Mouse (Mus musculus): ENCODE results near the gene Lrfn2. TPM values are rescaled to one million over a fixed set of nuclear protein-coding genes. Genes with fewer than 3 reads are reported as not detected.

Gene Lrfn2
- polyA plus RNA-seq, 1 experiment from 2014 or later: not detected

DNA sequence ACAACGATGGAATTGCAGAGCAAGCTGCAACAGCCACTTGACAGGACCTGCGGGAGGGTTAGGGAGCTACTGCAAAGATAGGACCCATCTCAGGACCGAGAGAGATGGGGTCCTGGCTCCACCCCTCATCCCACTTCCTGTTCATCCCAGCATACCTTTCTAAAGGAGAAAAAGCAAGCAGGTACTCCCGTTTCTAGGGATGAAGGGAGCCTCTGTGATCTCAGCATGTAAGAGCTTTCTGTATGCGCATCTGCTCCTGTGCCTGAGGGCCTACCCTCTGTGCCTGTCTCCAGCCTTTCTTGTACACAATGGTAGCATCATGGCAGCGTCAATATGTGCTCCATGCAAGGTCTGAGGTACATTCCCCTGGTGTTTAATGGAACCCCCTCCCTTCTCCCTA lies 102.9 kb downstream of the Lrfn2 start:
- Histone ChIP-seq H3K4me3 (no peak overlapping the region), H3K9me3 (replicated peaks) (0 out of 2 replicates have a peak, but pooled peaks cover 2% of the 10 kb centered on the region), H3K27me3 (replicated peaks) (peaks cover 65% of the 10 kb centered on the region), H3K4me2 (no peak overlapping the region), H3K4me1 (replicated peaks) (peaks cover 3% of the 10 kb centered on the region; the same call in 1 of the 2 replicates), H3K36me3 (no peaks in the 10 kb centered on the region), H3K9ac (no peak overlapping the region), H3K27ac (ENCODE audit: poor library complexity, severe bottlenecking) (no peak overlapping the region)
- 57% methylated on average over 6 of the region's 6 CpGs for WGBS
- ATAC-seq (ENCODE audit: insufficient number of reproducible peaks, low FRiP score): no peak

DNA sequence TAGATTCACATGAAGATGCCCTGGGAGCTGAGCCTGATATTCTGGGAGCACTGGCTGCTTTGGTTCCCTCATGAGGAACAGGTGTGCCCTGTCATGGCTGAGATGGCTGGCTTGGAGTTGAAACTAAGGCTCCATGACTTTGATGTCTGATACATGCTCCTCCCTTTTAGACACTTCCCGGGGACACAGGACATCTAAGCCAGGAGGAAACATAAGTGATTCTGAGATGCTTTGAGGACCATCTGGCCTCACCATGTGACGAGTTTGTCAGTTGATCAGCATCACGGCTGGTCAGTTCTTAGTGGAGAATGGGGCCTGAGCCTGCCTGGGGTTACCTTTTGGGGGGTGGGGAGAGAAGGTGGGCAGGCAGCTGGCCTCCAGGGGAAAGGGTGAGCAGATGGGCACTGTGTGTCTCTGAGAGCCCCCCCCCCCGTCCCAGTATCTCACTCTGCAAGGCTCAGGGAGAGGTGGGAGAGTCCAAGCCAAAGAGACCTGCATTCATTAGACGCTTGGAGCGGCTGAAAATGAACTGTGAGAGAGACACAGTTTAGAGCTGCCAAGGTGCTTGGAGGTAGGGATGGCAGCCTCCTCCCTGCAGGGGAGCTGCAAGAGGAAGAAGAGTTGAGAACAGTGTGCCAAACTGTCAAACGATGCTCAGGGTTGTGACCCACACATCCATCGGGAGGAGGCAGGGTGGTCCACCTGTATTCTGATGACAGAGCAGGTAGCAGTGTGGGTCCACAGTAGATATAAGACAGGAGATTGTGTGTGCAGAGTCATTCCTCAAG lies 105.2 kb downstream of the Lrfn2 start:
- H3K9me3 ChIP-seq (replicated peaks): 0 out of 2 replicates have a peak, but pooled peaks cover 2% of the 10 kb centered on the region
- peaks cover 50% of the 10 kb centered on the region for H3K27me3 ChIP-seq (replicated peaks)
- H3K4me1 ChIP-seq (replicated peaks): no peaks in the 10 kb centered on the region
- no peak overlapping the region for H3K9ac ChIP-seq
- H3K4me2 ChIP-seq: no peak overlapping the region
- no peaks in the 10 kb centered on the region for H3K36me3 ChIP-seq
- H3K27ac ChIP-seq (ENCODE audit: poor library complexity, severe bottlenecking): no peak overlapping the region
- no peak overlapping the region for H3K4me3 ChIP-seq
- ATAC-seq (ENCODE audit: insufficient number of reproducible peaks, low FRiP score): no peak
- 67% methylated on average over 8 of the region's 8 CpGs for WGBS

DNA sequence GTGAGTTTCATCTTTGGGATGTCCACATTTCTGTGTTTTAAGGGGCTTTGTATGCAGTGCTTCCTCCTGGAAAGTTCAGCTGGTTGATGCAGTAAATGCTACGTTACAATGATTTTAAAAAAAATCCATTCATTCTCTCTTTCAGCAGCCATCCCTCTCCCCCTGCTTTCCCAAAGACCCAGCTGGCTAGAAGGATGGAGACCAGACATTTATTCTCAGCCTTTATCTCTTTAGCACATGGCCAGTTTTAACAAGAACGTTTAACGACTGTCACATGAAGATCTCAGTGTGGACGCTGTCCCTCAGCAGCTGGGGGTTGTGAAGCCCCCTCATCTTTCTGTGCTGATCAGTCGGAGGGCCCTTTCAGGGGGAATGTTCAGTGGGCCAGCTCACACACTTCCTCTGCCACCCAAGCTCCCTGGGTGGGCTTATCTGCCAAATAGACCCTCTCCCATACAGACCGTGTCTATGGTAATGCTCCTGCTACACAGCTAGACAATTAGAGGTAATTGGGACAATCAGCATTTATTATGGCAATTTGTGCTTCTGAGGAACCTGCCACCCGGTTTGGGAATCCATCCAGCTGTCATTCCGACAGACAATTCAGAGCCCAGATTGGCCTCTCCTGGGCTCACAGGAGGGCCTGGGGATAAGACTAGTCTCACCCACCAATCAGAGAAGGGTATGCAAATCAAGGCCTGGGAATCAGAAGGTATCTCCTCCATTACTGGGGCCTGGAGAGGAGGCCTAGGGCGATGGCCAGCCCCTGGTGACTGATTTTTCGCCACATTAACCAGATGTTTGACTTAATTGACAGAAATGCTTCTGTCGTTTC lies 111.8 kb downstream of the Lrfn2 start:
- Histone ChIP-seq H3K27ac (ENCODE audit: poor library complexity, severe bottlenecking) (no peak overlapping the region), H3K4me1 (replicated peaks) (no peaks in the 10 kb centered on the region), H3K36me3 (no peaks in the 10 kb centered on the region), H3K9me3 (replicated peaks) (0 out of 2 replicates have a peak, but pooled peaks cover 2% of the 10 kb centered on the region), H3K9ac (no peak overlapping the region), H3K4me2 (no peak overlapping the region), H3K27me3 (replicated peaks) (peaks cover 56% of the 10 kb centered on the region), H3K4me3 (no peak overlapping the region)
- no peak for ATAC-seq (ENCODE audit: insufficient number of reproducible peaks, low FRiP score)
- WGBS: 19% methylated on average over 11 of the region's 11 CpGs

DNA sequence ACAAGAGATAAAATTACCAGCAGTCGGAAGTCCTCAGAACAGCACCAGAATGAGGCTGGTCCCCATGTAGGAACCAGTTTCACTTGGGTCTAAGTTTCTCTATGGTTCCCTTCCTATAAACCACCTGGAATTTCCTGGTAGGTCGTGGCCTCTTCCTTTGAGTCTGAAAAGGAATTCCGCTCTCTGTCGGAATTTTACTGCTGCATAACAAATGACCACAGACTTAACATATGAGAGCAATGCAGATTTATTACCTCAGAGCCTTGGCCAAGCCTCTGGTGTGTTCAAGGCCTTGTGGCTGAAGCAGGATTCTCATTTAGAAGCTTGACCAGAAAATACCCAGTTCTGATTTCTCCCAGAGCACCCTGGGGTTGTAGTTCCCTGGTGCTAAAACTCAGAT lies 115.7 kb downstream of the Lrfn2 start:
- no peak overlapping the region for H3K27ac ChIP-seq (ENCODE audit: poor library complexity, severe bottlenecking)
- 52% methylated on average over 4 of the region's 4 CpGs for WGBS
- no peaks in the 10 kb centered on the region for H3K4me1 ChIP-seq (replicated peaks)
- H3K36me3 ChIP-seq: no peaks in the 10 kb centered on the region
- no peak overlapping the region for H3K9ac ChIP-seq
- H3K4me2 ChIP-seq: no peak overlapping the region
- H3K27me3 ChIP-seq (replicated peaks): peaks cover 55% of the 10 kb centered on the region
- no peak for ATAC-seq (ENCODE audit: insufficient number of reproducible peaks, low FRiP score)
- H3K9me3 ChIP-seq (replicated peaks): no peaks in the 10 kb centered on the region
- no peak overlapping the region for H3K4me3 ChIP-seq

DNA sequence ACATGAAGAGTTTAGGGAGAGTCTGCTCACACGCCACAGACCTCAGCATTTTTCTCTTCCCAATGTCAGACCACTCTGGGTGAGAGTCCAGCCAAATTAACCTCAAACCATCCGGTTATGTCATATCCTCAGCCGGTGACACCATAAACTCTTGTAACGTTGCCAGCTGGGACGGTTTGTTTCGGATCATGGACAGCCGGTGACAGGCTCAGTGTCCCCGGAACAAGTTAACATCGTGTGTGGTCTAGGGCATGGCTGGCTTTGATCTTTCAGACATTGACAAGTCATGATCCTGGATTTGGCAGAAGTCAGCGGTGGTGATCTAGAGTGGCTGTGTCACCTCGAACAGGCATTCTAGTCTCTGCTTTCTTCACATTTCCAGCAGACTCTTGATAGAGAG lies 119.1 kb downstream of the Lrfn2 start:
- H3K9ac ChIP-seq: no peak overlapping the region
- H3K4me1 ChIP-seq (replicated peaks): no peaks in the 10 kb centered on the region
- 79% methylated on average over 11 of the region's 11 CpGs for WGBS
- no peak overlapping the region for H3K4me2 ChIP-seq
- ATAC-seq (ENCODE audit: insufficient number of reproducible peaks, low FRiP score): no peak
- H3K4me3 ChIP-seq: no peak overlapping the region
- H3K9me3 ChIP-seq (replicated peaks): 0 out of 2 replicates have a peak, but pooled peaks cover 6% of the 10 kb centered on the region
- H3K27me3 ChIP-seq (replicated peaks): peaks cover 49% of the 10 kb centered on the region
- H3K36me3 ChIP-seq: no peaks in the 10 kb centered on the region
- no peak overlapping the region for H3K27ac ChIP-seq (ENCODE audit: poor library complexity, severe bottlenecking)

DNA sequence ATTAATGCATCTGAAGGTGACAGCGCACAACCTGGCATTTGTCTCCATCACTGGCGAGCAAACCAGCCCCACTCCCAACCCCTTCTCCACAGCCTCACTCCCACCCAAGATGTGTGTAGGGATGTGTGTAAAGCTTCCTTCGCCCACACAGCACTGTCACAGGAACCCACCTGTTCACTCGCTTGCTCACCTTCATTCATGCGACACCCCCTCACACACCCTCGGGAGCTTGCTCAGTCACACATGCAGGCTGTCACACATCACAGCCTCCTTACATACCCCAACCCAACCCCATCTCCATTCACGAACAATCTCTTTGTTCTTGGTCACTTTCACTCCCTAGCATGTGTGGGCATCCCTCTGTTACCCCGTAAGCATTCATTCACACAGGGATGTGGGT lies 129.0 kb downstream of the Lrfn2 start:
- no peaks in the 10 kb centered on the region for H3K36me3 ChIP-seq
- H3K9me3 ChIP-seq (replicated peaks): no peaks in the 10 kb centered on the region
- no peak overlapping the region for H3K9ac ChIP-seq
- no peak overlapping the region for H3K27ac ChIP-seq (ENCODE audit: poor library complexity, severe bottlenecking)
- no peak overlapping the region for H3K4me2 ChIP-seq
- H3K27me3 ChIP-seq (replicated peaks): peaks cover 96% of the 10 kb centered on the region
- no peak overlapping the region for H3K4me3 ChIP-seq
- H3K4me1 ChIP-seq (replicated peaks): no peaks in the 10 kb centered on the region
- ATAC-seq (ENCODE audit: insufficient number of reproducible peaks, low FRiP score): no peak
- 81% methylated on average over 8 of the region's 8 CpGs for WGBS

DNA sequence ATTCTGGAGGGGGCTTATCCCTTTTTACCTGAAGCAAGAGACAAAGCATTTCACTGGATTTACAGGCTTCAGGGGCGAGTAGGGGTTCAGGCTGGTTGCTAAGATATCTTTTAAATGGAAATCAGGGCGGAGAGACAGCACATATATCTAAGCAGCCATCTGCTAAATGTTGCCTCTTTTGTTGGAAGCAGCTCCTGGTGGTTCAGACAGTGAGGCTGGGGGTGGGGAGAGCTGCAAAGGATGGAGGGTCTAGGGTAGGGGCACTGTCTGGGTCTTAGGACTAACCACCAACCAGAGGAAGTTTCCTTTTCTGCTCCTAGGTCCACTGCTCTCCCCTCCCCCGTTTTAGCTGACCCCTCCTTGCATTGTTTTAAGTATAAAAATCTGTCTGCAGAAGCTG lies 131.6 kb downstream of the Lrfn2 start:
- WGBS: 36% methylated on average over 3 of the region's 3 CpGs
- ATAC-seq (ENCODE audit: insufficient number of reproducible peaks, low FRiP score): no peak
- Histone ChIP-seq H3K9me3 (replicated peaks) (no peaks in the 10 kb centered on the region), H3K9ac (no peak overlapping the region), H3K4me2 (no peak overlapping the region), H3K4me3 (no peak overlapping the region), H3K27ac (ENCODE audit: poor library complexity, severe bottlenecking) (no peak overlapping the region), H3K27me3 (replicated peaks) (peaks cover 96% of the 10 kb centered on the region), H3K36me3 (no peaks in the 10 kb centered on the region), H3K4me1 (replicated peaks) (no peaks in the 10 kb centered on the region)

DNA sequence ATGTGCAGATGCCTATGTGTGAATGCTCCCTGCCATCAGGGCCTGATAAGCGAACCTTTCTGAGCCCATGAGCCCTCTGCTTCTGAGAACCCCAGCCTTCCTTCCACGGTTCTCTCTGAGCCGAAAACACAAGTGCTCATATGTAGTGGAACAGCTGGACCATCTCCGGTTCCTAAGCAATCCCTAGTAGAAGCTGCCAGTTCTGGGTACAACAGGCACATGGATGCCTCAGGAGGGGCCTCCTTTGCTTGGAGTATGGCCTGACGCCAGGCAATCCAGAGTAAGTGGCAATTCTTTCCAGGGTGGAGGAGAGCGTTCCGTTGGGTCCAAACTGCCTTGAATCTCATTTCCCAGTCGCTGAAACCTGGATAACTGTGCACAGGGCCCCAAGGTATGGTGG lies 132.3 kb downstream of the Lrfn2 start:
- no peak for ATAC-seq (ENCODE audit: insufficient number of reproducible peaks, low FRiP score)
- no peak overlapping the region for H3K27ac ChIP-seq (ENCODE audit: poor library complexity, severe bottlenecking)
- H3K36me3 ChIP-seq: no peaks in the 10 kb centered on the region
- peaks cover 96% of the 10 kb centered on the region for H3K27me3 ChIP-seq (replicated peaks)
- no peaks in the 10 kb centered on the region for H3K9me3 ChIP-seq (replicated peaks)
- 72% methylated on average over 8 of the region's 8 CpGs for WGBS
- H3K4me1 ChIP-seq (replicated peaks): no peaks in the 10 kb centered on the region
- H3K4me3 ChIP-seq: no peak overlapping the region
- H3K9ac ChIP-seq: no peak overlapping the region
- no peak overlapping the region for H3K4me2 ChIP-seq

DNA sequence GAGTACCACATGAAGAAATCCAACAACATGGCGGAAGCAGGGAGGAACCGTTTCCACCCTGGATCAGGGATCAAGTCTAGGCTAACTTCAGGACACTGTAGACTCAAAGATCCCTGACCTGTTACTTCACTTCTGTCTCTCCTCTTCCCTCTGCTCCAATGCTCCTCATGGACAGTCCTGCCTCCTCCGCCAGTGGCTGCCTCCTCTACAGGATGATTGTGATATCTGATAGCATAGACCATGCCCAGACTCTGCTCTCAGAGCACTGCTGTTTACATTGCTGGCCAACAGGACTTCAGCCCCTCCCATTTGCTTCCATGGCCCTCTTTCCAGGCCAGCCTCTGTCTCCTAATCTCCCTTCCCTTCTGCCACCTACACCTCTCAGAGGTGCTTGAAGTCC lies 132.9 kb downstream of the Lrfn2 start:
- Histone ChIP-seq H3K9ac (no peak overlapping the region), H3K36me3 (no peaks in the 10 kb centered on the region), H3K27ac (ENCODE audit: poor library complexity, severe bottlenecking) (no peak overlapping the region), H3K9me3 (replicated peaks) (no peaks in the 10 kb centered on the region), H3K27me3 (replicated peaks) (peaks cover 96% of the 10 kb centered on the region), H3K4me2 (no peak overlapping the region), H3K4me3 (no peak overlapping the region), H3K4me1 (replicated peaks) (no peaks in the 10 kb centered on the region)
- WGBS: 69% methylated on average over 3 of the region's 3 CpGs
- no peak for ATAC-seq (ENCODE audit: insufficient number of reproducible peaks, low FRiP score)

DNA sequence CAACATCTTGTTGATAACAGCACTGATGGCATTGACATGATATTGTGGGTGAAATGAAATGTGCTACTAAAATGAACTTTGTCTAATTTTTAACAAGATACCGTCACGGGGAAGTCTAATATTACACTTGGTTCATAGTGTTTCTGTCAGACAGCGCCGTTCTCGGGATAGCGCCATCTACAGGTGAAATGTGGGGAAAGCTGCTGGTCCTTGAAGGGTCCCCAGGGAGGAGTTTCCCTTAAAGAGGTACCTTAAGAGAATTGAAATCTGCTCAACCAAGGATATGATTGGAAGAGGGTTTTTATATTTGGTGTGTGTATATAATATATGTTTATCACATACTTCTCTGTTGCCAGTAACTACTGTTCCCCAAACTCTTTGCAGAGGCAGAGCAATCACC lies 134.6 kb downstream of the Lrfn2 start:
- no peak overlapping the region for H3K9ac ChIP-seq
- H3K4me1 ChIP-seq (replicated peaks): no peaks in the 10 kb centered on the region
- no peak overlapping the region for H3K4me3 ChIP-seq
- H3K27me3 ChIP-seq (replicated peaks): peaks cover 97% of the 10 kb centered on the region
- no peak overlapping the region for H3K27ac ChIP-seq (ENCODE audit: poor library complexity, severe bottlenecking)
- ATAC-seq (ENCODE audit: insufficient number of reproducible peaks, low FRiP score): no peak
- no peaks in the 10 kb centered on the region for H3K9me3 ChIP-seq (replicated peaks)
- no peak overlapping the region for H3K4me2 ChIP-seq
- no peaks in the 10 kb centered on the region for H3K36me3 ChIP-seq
- WGBS: 62% methylated on average over 6 of the region's 6 CpGs

DNA sequence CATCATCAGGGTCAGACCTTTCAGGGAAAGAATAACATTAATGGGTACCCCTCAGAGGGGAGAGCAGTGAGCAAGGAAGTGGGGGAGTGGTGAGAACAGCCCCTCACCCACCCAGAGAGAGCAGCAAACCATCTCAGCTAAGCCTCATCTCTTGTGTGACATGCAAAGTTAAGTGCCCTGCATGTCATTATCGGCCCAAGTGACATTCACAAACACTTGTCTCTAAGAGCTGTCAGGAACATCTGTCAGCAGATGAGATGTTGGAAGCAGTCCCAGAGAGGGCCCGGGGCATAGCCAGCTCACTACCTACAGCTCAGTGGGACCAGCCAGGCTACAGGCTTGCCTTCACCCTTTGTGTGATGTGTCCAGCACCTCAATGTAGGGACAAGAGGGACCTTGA lies 146.0 kb downstream of the Lrfn2 start:
- no peak for ATAC-seq (ENCODE audit: insufficient number of reproducible peaks, low FRiP score)

More for the DNA sequence above, 146.0 kb downstream of the Lrfn2 start:
- Histone ChIP-seq H3K9ac (no peak overlapping the region), H3K4me2 (no peak overlapping the region), H3K4me3 (no peak overlapping the region), H3K27ac (ENCODE audit: poor library complexity, severe bottlenecking) (no peak overlapping the region), H3K27me3 (replicated peaks) (peaks cover 87% of the 10 kb centered on the region), H3K36me3 (no peaks in the 10 kb centered on the region), H3K9me3 (replicated peaks) (no peaks in the 10 kb centered on the region), H3K4me1 (replicated peaks) (0 out of 2 replicates have a peak, but pooled peaks cover 3% of the 10 kb centered on the region)
- 18% methylated on average over 2 of the region's 2 CpGs for WGBS
